Mouse (Mus musculus) retina, postnatal 1 day (tissue): ENCODE data around the gene Hes3.

Experiments
- DNase-seq: peaks from one replicate; pipeline ENCODE4 v3.0.0-alpha.2; 2012

The Hes3 gene

GRCm38 (mm10) chr4:152276389-152277347, 14.8 kb downstream of the Hes3 start:
- DNase-seq, result peak; percentile 63

GRCm38 (mm10) chr4:152274681-152275131, 16.8 kb downstream of the Hes3 start:
- peak; percentile 50 for DNase-seq

- DNase-seq, result peak; percentile 88
Observed at GRCm38 (mm10) chr4:152273621-152274236, 17.7 kb downstream of the Hes3 start, which contains the start of gene Gpr153. Gpr153 (plus strand) TSS chr4:152274232.

- DNase-seq, result no peak
Observed at GRCm38 (mm10) chr4:152273191-152273590, 18.3 kb downstream of the Hes3 start.

- peak; percentile 73 for DNase-seq
Observed at GRCm38 (mm10) chr4:152272449-152273049, 18.9 kb downstream of the Hes3 start.

- no peak for DNase-seq
Observed at GRCm38 (mm10) chr4:152272006-152272405, 19.5 kb downstream of the Hes3 start.

GRCm38 (mm10) chr4:152271334-152271733, 20.1 kb downstream of the Hes3 start:
- no peak for DNase-seq

- no peak for DNase-seq
Observed at GRCm38 (mm10) chr4:152270599-152270998, 20.9 kb downstream of the Hes3 start.

GRCm38 (mm10) chr4:152269967-152270366, 21.5 kb downstream of the Hes3 start:
- no peak for DNase-seq

- peak; percentile 38 for DNase-seq
Observed at GRCm38 (mm10) chr4:152267748-152268369, 23.6 kb downstream of the Hes3 start.

- DNase-seq, result no peak
Observed at GRCm38 (mm10) chr4:152266236-152266895, 25.1 kb downstream of the Hes3 start.

- no peak for DNase-seq
Observed at GRCm38 (mm10) chr4:152265791-152266190, 25.7 kb downstream of the Hes3 start.

GRCm38 (mm10) chr4:152264867-152265568, 26.4 kb downstream of the Hes3 start:
- no peak for DNase-seq

- DNase-seq, result no peak
Observed at GRCm38 (mm10) chr4:152264177-152264530, 27.3 kb downstream of the Hes3 start.

- DNase-seq, result peak; percentile 60
Observed at GRCm38 (mm10) chr4:152263512-152264176, 27.8 kb downstream of the Hes3 start.

- DNase-seq, result no peak
Observed at GRCm38 (mm10) chr4:152263089-152263488, 28.4 kb downstream of the Hes3 start.

- DNase-seq, result peak; percentile 50
Observed at GRCm38 (mm10) chr4:152262187-152262586, 29.3 kb downstream of the Hes3 start.

GRCm38 (mm10) chr4:152260451-152260850, 31.0 kb downstream of the Hes3 start:
- DNase-seq, result no peak

GRCm38 (mm10) chr4:152257070-152257469, 34.4 kb downstream of the Hes3 start:
- DNase-seq, result no peak

GRCm38 (mm10) chr4:152253183-152253759, 38.2 kb downstream of the Hes3 start:
- DNase-seq, result no peak

- DNase-seq, result no peak
Observed at GRCm38 (mm10) chr4:152250615-152251014, 40.8 kb downstream of the Hes3 start.
